Mouse (Mus musculus): Measurements from ENCODE around the gene Kansl1. TPM values are rescaled to one million over a fixed set of nuclear protein-coding genes. Genes with fewer than 3 reads are reported as not detected.

Gene Kansl1
- polyA plus RNA-seq, 1 experiment = 60.1 TPM

DNA sequence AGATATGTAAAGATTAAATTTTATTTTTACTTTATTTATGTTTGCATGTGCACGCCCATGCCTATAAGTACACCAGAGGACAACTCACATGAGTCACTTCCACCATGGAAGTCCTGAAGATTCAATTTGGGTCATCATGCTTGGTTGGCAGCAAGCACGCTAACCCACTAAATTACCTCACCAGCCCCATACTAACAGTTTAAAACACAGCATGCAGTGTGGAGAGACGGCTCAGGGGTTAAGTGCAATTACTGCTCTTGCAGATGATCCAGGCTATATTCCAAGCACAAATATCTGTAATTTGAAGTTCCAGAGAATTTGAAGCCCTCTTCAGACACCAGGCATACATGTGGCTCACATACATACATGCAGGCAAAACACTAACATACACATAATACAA lies 92.4 kb downstream of the Kansl1 start:
- TF ChIP-seq POLR2A (IDR thresholded peaks at IDR 0.05; ENCODE audit: low read depth, low read length) (no peak), CTCF (IDR thresholded peaks at IDR 0.05; ENCODE audit: extremely low read depth, insufficient read length, insufficient replicate concordance, low read depth, low read length) (no peak)
- Histone ChIP-seq H3K4me3 (ENCODE audit: low read depth, low read length) (no peak overlapping the region), H3K36me3 (ENCODE audit: control insufficient read depth, insufficient read depth, low read length) (peaks cover 10% of the 10 kb centered on the region; the same call in 1 of the 2 replicates), H3K27ac (ENCODE audit: insufficient read depth, low read depth, low read length) (no peak overlapping the region), H3K27me3 (ENCODE audit: control insufficient read depth, insufficient read depth, low read length) (no peaks in the 10 kb centered on the region), H3K4me1 (ENCODE audit: control insufficient read depth, insufficient read depth, insufficient read length, low read length) (no peaks in the 10 kb centered on the region)
- WGBS = 97% methylated on average over 3 of the region's 3 CpGs

GRCm38 (mm10) chr11:104367486-104368190 lies 101.0 kb downstream of the Kansl1 start:
- WGBS = 83% methylated on average over 5 of the region's 5 CpGs
- TF ChIP-seq CTCF (IDR thresholded peaks at IDR 0.05; ENCODE audit: extremely low read depth, insufficient read length, insufficient replicate concordance, low read depth, low read length) (no peak), POLR2A (IDR thresholded peaks at IDR 0.05; ENCODE audit: low read depth, low read length) (no peak)
- Histone ChIP-seq H3K4me3 (ENCODE audit: low read depth, low read length) (no peak overlapping the region), H3K27me3 (ENCODE audit: control insufficient read depth, insufficient read depth, low read length) (no peaks in the 10 kb centered on the region), H3K27ac (ENCODE audit: insufficient read depth, low read depth, low read length) (no peak overlapping the region), H3K36me3 (ENCODE audit: control insufficient read depth, insufficient read depth, low read length) (peaks cover 12% of the 10 kb centered on the region), H3K4me1 (ENCODE audit: control insufficient read depth, insufficient read depth, insufficient read length, low read length) (no peaks in the 10 kb centered on the region)

DNA sequence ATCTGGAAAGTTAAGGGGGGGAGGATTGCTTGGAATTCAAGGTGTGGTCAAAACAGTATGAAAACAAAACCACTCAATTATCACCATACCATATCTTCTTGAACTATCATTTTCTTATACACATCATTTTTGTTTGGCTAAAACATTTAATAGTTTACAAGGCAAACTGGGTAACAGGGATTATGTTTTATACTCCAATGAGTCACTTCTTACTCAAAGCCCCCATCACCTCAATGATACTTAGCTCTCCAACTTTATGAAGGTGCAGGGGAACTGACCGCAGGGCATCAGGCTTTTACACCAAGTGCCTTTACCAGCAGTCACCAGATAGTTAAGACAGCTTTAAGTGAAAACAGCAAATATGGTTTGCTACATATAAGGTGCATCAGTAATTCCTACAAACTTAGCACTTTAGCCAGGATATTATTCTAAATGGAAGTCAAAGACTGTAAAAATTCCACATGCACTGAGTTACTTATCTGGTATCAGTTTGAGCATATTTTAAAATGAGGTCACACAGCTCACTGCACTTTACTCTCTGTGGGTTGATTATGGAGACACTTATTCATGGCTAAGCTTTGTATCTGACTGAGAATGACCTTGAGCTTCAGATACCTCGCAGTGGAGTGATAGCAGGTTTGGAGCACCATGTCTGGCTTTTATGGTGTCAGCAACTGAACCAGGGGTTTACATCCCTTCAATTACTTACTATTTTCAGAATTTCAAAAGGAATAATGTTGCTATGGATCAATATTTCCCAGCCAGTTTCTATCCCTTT lies 104.6 kb downstream of the Kansl1 start:
- Histone ChIP-seq H3K27ac (ENCODE audit: insufficient read depth, low read depth, low read length) (no peak overlapping the region), H3K4me3 (ENCODE audit: low read depth, low read length) (no peak overlapping the region), H3K27me3 (ENCODE audit: control insufficient read depth, insufficient read depth, low read length) (no peaks in the 10 kb centered on the region), H3K4me1 (ENCODE audit: control insufficient read depth, insufficient read depth, insufficient read length, low read length) (no peaks in the 10 kb centered on the region), H3K36me3 (ENCODE audit: control insufficient read depth, insufficient read depth, low read length) (peaks cover 15% of the 10 kb centered on the region)
- WGBS = 61% methylated on average over 2 of the region's 2 CpGs
- no peak for TF ChIP-seq POLR2A (IDR thresholded peaks at IDR 0.05; ENCODE audit: low read depth, low read length)
- TF ChIP-seq CTCF (IDR thresholded peaks at IDR 0.05; ENCODE audit: extremely low read depth, insufficient read length, insufficient replicate concordance, low read depth, low read length) = no peak

DNA sequence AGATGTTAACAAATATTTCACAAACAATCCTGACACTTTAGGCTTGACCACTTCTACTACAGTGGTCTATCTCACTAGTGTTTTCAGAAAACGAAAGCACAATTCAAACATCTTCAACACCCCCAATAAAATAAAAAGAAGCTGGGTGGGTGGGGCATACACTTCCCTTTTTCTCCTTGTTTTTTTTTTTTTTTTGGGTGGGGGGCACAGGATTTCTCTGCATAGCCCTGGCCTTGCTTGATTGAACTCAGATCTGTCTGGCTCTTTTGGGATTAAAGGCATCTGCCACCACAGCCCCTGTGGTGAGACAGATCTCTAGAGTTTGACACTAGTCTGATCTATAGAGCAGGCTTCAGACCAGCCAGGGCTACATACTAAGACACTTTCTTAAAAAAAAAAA lies 106.0 kb downstream of the Kansl1 start:
- TF ChIP-seq CTCF (IDR thresholded peaks at IDR 0.05; ENCODE audit: extremely low read depth, insufficient read length, insufficient replicate concordance, low read depth, low read length) (no peak), POLR2A (IDR thresholded peaks at IDR 0.05; ENCODE audit: low read depth, low read length) (no peak)
- H3K4me1 ChIP-seq (ENCODE audit: control insufficient read depth, insufficient read depth, insufficient read length, low read length) = no peaks in the 10 kb centered on the region
- H3K27me3 ChIP-seq (ENCODE audit: control insufficient read depth, insufficient read depth, low read length) = no peaks in the 10 kb centered on the region
- WGBS = 75% methylated on average over 1 of the region's 1 CpGs
- peaks cover 10% of the 10 kb centered on the region for H3K36me3 ChIP-seq (ENCODE audit: control insufficient read depth, insufficient read depth, low read length)
- no peak overlapping the region for H3K27ac ChIP-seq (ENCODE audit: insufficient read depth, low read depth, low read length)
- H3K4me3 ChIP-seq (ENCODE audit: low read depth, low read length) = no peak overlapping the region

- H3K36me3 ChIP-seq (ENCODE audit: control insufficient read depth, insufficient read depth, low read length) = peaks cover 13% of the 10 kb centered on the region
- no peaks in the 10 kb centered on the region for H3K4me1 ChIP-seq (ENCODE audit: control insufficient read depth, insufficient read depth, insufficient read length, low read length)
- TF ChIP-seq CTCF (IDR thresholded peaks at IDR 0.05; ENCODE audit: extremely low read depth, insufficient read length, insufficient replicate concordance, low read depth, low read length) = no peak
- no peak for TF ChIP-seq POLR2A (IDR thresholded peaks at IDR 0.05; ENCODE audit: low read depth, low read length)
- no peaks in the 10 kb centered on the region for H3K27me3 ChIP-seq (ENCODE audit: control insufficient read depth, insufficient read depth, low read length)
- 56% methylated on average over 2 of the region's 2 CpGs for WGBS
- no peak overlapping the region for H3K27ac ChIP-seq (ENCODE audit: insufficient read depth, low read depth, low read length)
- no peak overlapping the region for H3K4me3 ChIP-seq (ENCODE audit: low read depth, low read length)
Measured at GRCm38 (mm10) chr11:104361790-104362189, 106.9 kb downstream of the Kansl1 start.

DNA sequence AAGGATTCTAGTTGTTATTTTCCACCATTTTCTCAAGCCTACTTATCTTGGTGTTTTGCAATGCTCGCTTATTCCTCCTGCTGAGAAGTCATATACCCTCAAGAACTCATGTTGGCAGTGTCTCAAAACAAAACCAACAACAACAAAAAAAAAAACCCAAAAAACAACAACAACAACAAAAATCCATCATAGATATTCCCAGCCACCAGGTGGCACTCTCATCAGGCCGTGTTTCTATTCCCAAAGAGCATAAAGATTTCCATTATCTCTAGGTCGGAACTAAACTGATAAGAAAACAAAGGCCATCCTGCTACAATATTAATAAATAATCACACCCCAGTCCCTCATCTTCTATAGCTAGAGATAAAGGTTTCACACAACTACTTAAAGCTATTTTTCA lies 121.7 kb downstream of the Kansl1 start:
- H3K27ac ChIP-seq (ENCODE audit: insufficient read depth, low read depth, low read length) = no peak overlapping the region
- TF ChIP-seq POLR2A (IDR thresholded peaks at IDR 0.05; ENCODE audit: low read depth, low read length) = no peak
- no peak for TF ChIP-seq CTCF (IDR thresholded peaks at IDR 0.05; ENCODE audit: extremely low read depth, insufficient read length, insufficient replicate concordance, low read depth, low read length)
- no peaks in the 10 kb centered on the region for H3K4me1 ChIP-seq (ENCODE audit: control insufficient read depth, insufficient read depth, insufficient read length, low read length)
- H3K27me3 ChIP-seq (ENCODE audit: control insufficient read depth, insufficient read depth, low read length) = no peaks in the 10 kb centered on the region
- no peak overlapping the region for H3K4me3 ChIP-seq (ENCODE audit: low read depth, low read length)
- WGBS = 36% methylated on average over 3 of the region's 3 CpGs
- H3K36me3 ChIP-seq (ENCODE audit: control insufficient read depth, insufficient read depth, low read length) = peaks cover 60% of the 10 kb centered on the region

GRCm38 (mm10) chr11:104334946-104335345 lies 133.7 kb downstream of the Kansl1 start:
- WGBS = 90% methylated on average over 13 of the region's 13 CpGs
- peaks cover 55% of the 10 kb centered on the region for H3K36me3 ChIP-seq (ENCODE audit: control insufficient read depth, insufficient read depth, low read length)
- TF ChIP-seq CTCF (IDR thresholded peaks at IDR 0.05; ENCODE audit: extremely low read depth, insufficient read length, insufficient replicate concordance, low read depth, low read length) = no peak
- no peak for TF ChIP-seq POLR2A (IDR thresholded peaks at IDR 0.05; ENCODE audit: low read depth, low read length)

More at GRCm38 (mm10) chr11:104334946-104335345, 133.7 kb downstream of the Kansl1 start:
- no peaks in the 10 kb centered on the region for H3K4me1 ChIP-seq (ENCODE audit: control insufficient read depth, insufficient read depth, insufficient read length, low read length)
- H3K4me3 ChIP-seq (ENCODE audit: low read depth, low read length) = no peak overlapping the region
- no peak overlapping the region for H3K27ac ChIP-seq (ENCODE audit: insufficient read depth, low read depth, low read length)
- H3K27me3 ChIP-seq (ENCODE audit: control insufficient read depth, insufficient read depth, low read length) = no peaks in the 10 kb centered on the region
